Mouse (Mus musculus): ENCODE results near the gene Cryz. TPM values are rescaled to one million over a fixed set of nuclear protein-coding genes. Genes with fewer than 3 reads are reported as not detected.
A peak's percentile ranks its signal among the peaks of the same experiment; 100 is the strongest.

The Cryz gene
- polyA plus RNA-seq, 1 experiment from 2014 or later = 9.2 TPM

DNA sequence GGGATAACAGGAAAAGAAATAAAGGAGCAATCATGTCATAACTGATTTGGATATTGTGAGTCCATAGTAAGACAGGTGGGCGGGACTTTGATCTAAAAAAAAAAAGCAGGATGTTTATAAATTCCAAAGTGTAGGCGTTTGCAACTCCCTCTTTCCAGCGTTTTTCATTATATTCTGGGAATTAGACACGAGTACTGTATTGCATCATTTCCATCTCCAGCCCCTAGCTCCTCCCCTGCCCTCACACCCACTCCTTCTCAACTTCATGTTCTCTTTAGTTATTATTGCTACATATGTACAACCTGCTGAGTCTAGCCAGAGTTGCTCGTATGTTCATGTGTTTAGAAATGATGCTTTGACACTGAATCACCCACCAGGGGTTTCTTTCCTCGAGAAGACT lies 22.8 kb upstream of the Cryz start:
- H3K4me2 ChIP-seq = no peak overlapping the region
- no peak overlapping the region for H3K9ac ChIP-seq
- ATAC-seq (replicated peaks; ENCODE audit: insufficient number of reproducible peaks, insufficient read depth, low FRiP score, low read depth) = no peak
- no peak overlapping the region for H3K27ac ChIP-seq
- peaks cover 10% of the 10 kb centered on the region; the same call in 1 of the 2 replicates for H3K4me1 ChIP-seq (replicated peaks)
- H3K9me3 ChIP-seq (replicated peaks) = no peaks in the 10 kb centered on the region
- no peaks in the 10 kb centered on the region for H3K36me3 ChIP-seq
- H3K27me3 ChIP-seq = 0 out of 2 replicates have a peak, but pooled peaks cover 13% of the 10 kb centered on the region
- H3K4me3 ChIP-seq = no peak overlapping the region
- WGBS = 54% methylated on average over 6 of the region's 6 CpGs

DNA sequence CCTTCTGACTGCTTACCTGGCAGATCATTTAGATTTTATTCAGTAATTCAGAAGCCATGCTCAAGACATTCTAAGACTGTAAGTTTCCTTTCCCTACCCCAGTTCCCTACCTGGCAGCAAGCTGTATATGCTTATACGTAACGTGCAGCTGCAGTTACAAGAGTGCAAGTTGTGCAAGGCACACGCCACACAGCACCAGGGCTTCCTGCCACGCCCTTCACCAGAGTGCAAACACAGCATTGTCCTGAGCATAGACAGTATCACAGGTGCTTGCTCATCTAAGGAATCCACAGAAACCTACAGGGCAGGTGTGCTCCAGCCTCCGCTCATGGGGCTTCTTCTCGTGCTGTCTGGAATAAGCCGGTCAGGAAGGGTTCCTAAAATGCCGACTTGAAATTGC lies 18.6 kb upstream of the Cryz start:
- 90% methylated on average over 8 of the region's 8 CpGs for WGBS
- H3K4me1 ChIP-seq (replicated peaks) = no peaks in the 10 kb centered on the region
- H3K4me2 ChIP-seq = no peak overlapping the region
- no peak overlapping the region for H3K9ac ChIP-seq
- no peaks in the 10 kb centered on the region for H3K9me3 ChIP-seq (replicated peaks)
- H3K27ac ChIP-seq = no peak overlapping the region
- H3K4me3 ChIP-seq = no peak overlapping the region
- peaks cover 11% of the 10 kb centered on the region; the same call in 1 of the 2 replicates for H3K36me3 ChIP-seq
- H3K27me3 ChIP-seq = 0 out of 2 replicates have a peak, but pooled peaks cover 4% of the 10 kb centered on the region
- ATAC-seq (replicated peaks; ENCODE audit: insufficient number of reproducible peaks, insufficient read depth, low FRiP score, low read depth) = no peak

DNA sequence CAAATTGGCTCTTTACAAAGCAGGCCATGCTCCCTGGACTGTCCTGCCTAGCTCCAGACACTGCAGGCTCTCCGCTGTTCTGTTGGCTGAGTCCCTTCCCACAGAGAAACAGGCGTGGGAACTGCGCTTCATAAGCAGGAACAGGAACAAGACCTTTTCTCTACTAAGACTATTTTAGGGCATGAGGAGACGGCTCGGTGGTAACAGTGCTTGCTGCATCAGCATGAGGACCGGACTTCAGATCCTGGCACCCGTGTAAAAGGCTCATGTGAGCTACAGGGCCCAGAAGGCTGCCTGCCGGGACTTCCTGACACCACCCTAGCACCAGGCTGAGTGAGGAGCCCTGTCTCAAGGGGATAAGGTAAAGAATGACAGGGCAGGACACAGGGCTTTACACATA lies 12.2 kb upstream of the Cryz start:
- Histone ChIP-seq H3K27ac (no peak overlapping the region), H3K4me3 (no peak overlapping the region), H3K9ac (no peak overlapping the region), H3K27me3 (no peaks in the 10 kb centered on the region), H3K4me2 (no peak overlapping the region), H3K4me1 (replicated peaks) (no peaks in the 10 kb centered on the region), H3K36me3 (peaks cover 36% of the 10 kb centered on the region), H3K9me3 (replicated peaks) (no peaks in the 10 kb centered on the region)
- ATAC-seq (replicated peaks; ENCODE audit: insufficient number of reproducible peaks, insufficient read depth, low FRiP score, low read depth) = no peak
- 88% methylated on average over 8 of the region's 8 CpGs for WGBS

DNA sequence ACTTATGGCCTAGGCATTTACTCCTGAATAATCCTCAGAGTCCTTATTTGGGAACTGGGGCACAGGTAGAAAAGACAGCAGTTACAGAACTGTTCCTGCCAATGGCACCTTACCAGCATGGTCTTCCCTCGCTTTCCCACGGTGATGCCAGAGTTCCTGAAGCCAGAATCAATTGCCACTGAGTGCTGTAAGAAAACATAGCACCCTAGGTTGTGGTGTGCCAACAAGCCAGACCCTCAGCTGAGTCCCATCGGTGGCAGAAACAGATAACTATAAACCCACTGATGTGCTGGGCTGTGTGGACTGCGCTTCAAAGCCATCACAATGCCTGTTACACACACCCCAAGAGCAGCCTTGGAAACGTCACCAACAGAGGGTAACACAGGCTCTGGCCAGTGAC lies 5.5 kb upstream of the Cryz start:
- WGBS = 90% methylated on average over 5 of the region's 5 CpGs
- H3K27me3 ChIP-seq = no peaks in the 10 kb centered on the region
- H3K4me1 ChIP-seq (replicated peaks) = no peaks in the 10 kb centered on the region
- H3K9ac ChIP-seq = no peak overlapping the region
- H3K36me3 ChIP-seq = peaks cover 59% of the 10 kb centered on the region
- H3K4me2 ChIP-seq = no peak overlapping the region
- H3K27ac ChIP-seq = no peak overlapping the region
- no peak for ATAC-seq (replicated peaks; ENCODE audit: insufficient number of reproducible peaks, insufficient read depth, low FRiP score, low read depth)
- H3K4me3 ChIP-seq = no peak overlapping the region
- no peaks in the 10 kb centered on the region for H3K9me3 ChIP-seq (replicated peaks)

DNA sequence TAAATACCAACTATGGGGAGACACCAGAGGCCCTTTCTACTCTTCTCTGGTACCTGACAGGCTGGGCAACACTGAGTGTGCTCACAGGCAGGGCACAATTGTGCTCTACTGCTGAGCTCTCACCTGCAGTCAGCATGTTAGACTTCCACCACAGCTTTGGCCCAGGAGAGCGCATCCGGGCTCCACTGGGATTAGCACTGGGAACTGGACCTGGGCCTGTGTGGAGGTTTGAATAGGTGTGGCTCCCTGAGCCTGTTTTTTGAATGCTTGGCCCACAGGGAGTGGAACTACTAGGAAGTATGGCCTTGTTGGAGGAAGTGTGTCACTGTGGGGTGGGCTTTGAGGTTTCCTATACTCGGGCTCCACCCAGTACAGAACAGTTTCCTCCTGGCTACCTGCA lies 4.9 kb upstream of the Cryz start:
- no peak overlapping the region for H3K4me2 ChIP-seq
- peaks cover 4% of the 10 kb centered on the region for H3K4me1 ChIP-seq (replicated peaks)
- no peak for ATAC-seq (replicated peaks; ENCODE audit: insufficient number of reproducible peaks, insufficient read depth, low FRiP score, low read depth)
- H3K4me3 ChIP-seq = no peak overlapping the region
- no peak overlapping the region for H3K9ac ChIP-seq
- H3K27ac ChIP-seq = no peak overlapping the region
- peaks cover 54% of the 10 kb centered on the region for H3K36me3 ChIP-seq
- no peaks in the 10 kb centered on the region for H3K27me3 ChIP-seq
- WGBS = 93% methylated on average over 3 of the region's 3 CpGs
- H3K9me3 ChIP-seq (replicated peaks) = no peaks in the 10 kb centered on the region

DNA sequence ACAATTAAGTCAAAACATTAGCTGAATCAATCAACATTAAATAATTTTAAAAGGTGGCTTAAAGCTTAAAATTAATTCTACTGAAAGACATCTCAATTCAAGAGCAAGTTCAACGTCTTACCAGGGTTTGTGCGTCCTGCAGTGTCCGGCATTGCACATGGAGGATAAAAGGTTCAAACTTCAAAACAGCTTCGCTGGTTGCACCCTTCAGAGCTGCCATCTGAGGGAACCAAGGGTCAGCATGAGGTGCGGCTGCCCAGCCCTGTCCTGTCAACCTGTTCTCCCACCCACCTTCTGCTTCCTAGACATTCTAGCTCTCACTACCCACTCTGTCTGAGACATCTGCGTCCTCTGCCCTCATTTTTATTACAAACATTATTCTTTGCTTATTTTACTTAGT lies 2.9 kb upstream of the Cryz start:
- H3K27me3 ChIP-seq = no peaks in the 10 kb centered on the region
- peaks cover 42% of the 10 kb centered on the region for H3K36me3 ChIP-seq
- 93% methylated on average over 6 of the region's 6 CpGs for WGBS
- no peak overlapping the region for H3K4me2 ChIP-seq
- H3K27ac ChIP-seq = no peak overlapping the region
- H3K9ac ChIP-seq = no peak overlapping the region
- no peak for ATAC-seq (replicated peaks; ENCODE audit: insufficient number of reproducible peaks, insufficient read depth, low FRiP score, low read depth)
- peaks cover 10% of the 10 kb centered on the region for H3K4me1 ChIP-seq (replicated peaks)
- H3K4me3 ChIP-seq = no peak overlapping the region
- H3K9me3 ChIP-seq (replicated peaks) = no peaks in the 10 kb centered on the region

DNA sequence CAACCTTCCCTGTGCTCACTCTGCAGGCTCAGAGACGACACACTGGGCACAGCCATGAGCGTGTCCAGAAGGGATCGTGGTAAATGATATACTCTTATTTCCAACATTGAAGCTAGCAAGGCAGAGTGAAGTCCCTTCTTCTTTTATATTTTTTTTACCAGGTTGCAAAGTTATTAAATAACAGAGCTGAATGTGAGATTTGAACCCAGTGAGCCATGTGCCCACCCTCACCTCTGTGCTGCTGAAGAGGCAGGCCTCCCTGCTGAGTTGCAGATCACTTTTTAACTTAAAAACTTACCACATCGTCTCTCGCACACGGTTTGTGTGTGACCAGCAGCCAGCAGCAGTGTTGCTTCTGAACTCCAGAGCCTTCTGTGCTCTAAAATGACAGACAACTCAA lies 2.4 kb upstream of the Cryz start:
- no peaks in the 10 kb centered on the region for H3K9me3 ChIP-seq (replicated peaks)
- peaks cover 10% of the 10 kb centered on the region for H3K4me1 ChIP-seq (replicated peaks)
- H3K36me3 ChIP-seq = peaks cover 42% of the 10 kb centered on the region
- WGBS = 92% methylated on average over 6 of the region's 6 CpGs
- H3K27me3 ChIP-seq = no peaks in the 10 kb centered on the region
- no peak for ATAC-seq (replicated peaks; ENCODE audit: insufficient number of reproducible peaks, insufficient read depth, low FRiP score, low read depth)
- H3K27ac ChIP-seq = no peak overlapping the region
- H3K9ac ChIP-seq = no peak overlapping the region
- H3K4me3 ChIP-seq = no peak overlapping the region
- no peak overlapping the region for H3K4me2 ChIP-seq

DNA sequence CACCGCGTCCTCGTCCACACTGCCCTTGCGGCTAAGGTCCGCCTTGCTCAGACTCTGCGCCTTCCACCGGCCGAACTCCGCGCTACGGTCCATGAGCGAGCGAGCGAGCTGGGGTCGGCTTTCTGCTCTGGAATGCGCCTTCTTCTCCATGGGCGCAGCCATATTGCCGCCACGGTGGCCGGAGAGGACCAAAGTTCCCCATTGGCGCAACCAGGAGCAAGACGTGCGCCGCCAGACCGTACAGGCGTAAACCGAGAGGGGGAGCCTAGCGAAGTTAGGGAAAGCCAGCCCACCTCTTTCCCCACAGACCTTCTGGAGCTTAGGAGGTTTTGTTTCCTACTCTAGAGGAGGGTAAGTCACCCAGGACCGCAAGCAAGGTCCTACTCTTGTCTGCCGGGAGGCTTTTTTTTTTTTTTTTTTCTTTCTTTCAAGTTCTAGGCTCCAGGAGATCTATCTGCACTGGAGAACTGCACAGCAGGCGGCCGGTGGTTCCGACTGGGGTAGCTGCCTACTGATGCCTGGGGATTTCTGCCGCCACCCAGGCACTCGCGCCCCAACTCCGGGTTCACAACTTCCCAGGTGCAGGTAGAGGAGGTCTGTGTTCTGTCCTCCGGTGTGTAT lies 533 bp downstream of the Cryz start, which contains the start of gene Tyw3:
TSS of gene Tyw3 (minus strand) at position 171 of the 621 bp plus-strand sequence.
- Histone ChIP-seq H3K4me2 (peak within 1 kb of the TSS; percentile 78), H3K4me1 (replicated peaks) (peaks cover 10% of the 10 kb centered on the region), H3K9me3 (replicated peaks) (no peaks in the 10 kb centered on the region), H3K9ac (peak within 1 kb of the TSS; percentile 91), H3K27ac (peak within 1 kb of the TSS; percentile 98), H3K27me3 (no peaks in the 10 kb centered on the region), H3K36me3 (peaks cover 23% of the 10 kb centered on the region), H3K4me3 (peak within 1 kb of the TSS; percentile 98)
- 0% methylated on average over 38 of the region's 38 CpGs for WGBS
- ATAC-seq (replicated peaks; ENCODE audit: insufficient number of reproducible peaks, insufficient read depth, low FRiP score, low read depth) = peak; percentile 95

DNA sequence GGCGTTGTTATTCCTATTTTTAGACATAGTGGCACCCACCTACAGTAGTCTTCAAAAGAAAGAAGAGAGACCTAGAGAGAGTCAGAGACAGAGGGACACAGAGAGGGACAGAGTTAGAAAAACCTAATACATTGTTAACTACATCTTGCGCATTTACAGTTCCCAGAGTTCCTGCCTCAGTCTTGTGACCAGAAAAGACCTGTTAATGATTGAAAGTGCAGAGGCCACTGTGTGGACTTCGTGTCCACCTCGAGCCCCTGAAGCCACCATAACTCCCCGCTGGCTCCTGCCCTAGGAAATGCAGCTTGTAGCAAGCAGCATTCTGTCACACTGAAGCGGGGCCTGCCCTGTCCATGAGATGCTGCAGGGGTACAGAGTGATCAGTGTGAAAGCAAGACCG lies 1.1 kb downstream of the Cryz start:
- no peaks in the 10 kb centered on the region for H3K9me3 ChIP-seq (replicated peaks)
- peak overlapping the region; percentile 78 for H3K4me2 ChIP-seq
- H3K9ac ChIP-seq = peak overlapping the region; percentile 91
- H3K36me3 ChIP-seq = peaks cover 17% of the 10 kb centered on the region
- H3K4me1 ChIP-seq (replicated peaks) = peaks cover 10% of the 10 kb centered on the region
- H3K4me3 ChIP-seq = peak overlapping the region; percentile 98
- H3K27ac ChIP-seq = peak overlapping the region; percentile 98
- H3K27me3 ChIP-seq = no peaks in the 10 kb centered on the region
- ATAC-seq (replicated peaks; ENCODE audit: insufficient number of reproducible peaks, insufficient read depth, low FRiP score, low read depth) = no peak
- WGBS = 35% methylated on average over 7 of the region's 7 CpGs

DNA sequence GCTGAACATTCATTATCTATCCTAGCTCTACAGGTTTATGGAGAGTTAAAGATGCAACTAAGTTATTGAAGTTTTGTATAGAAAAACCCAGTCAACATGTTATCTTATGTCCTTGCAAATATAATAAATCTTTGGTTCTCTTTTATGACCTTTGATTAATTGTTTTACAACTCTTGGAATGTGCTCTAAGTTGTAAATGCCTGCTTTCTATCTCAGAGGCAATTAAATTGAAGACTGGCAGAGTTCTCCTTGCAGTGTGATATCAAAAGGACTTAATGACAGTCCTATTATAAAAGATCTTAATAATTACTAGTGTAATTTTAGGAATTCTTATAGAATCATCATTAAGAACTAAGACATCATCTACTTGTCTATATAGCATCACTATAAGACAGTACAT lies 5.6 kb downstream of the Cryz start:
- no peak overlapping the region for H3K9ac ChIP-seq
- H3K36me3 ChIP-seq = peaks cover 10% of the 10 kb centered on the region; the same call in 1 of the 2 replicates
- no peak for ATAC-seq (replicated peaks; ENCODE audit: insufficient number of reproducible peaks, insufficient read depth, low FRiP score, low read depth)
- no peak overlapping the region for H3K4me3 ChIP-seq
- no peak overlapping the region for H3K27ac ChIP-seq
- H3K4me1 ChIP-seq (replicated peaks) = peaks cover 6% of the 10 kb centered on the region
- H3K27me3 ChIP-seq = no peaks in the 10 kb centered on the region
- no peak overlapping the region for H3K4me2 ChIP-seq
- H3K9me3 ChIP-seq (replicated peaks) = no peaks in the 10 kb centered on the region

DNA sequence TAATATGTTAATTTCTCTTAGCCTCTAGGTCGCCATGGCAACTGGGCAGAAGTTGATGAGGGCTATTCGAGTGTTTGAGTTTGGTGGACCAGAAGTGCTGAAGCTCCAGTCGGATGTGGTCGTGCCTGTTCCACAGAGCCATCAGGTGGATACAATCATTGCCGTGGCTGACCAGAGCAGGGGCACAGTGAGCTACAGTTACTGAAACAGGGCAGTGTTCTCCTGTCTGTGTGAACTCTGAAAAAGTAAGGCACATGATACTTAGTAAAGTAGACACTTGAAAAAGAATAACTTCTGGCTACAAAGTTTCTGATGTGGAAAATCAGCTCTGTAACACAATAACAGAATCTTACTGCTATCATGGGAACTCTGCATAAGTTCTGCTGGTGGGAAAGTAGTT lies 8.4 kb downstream of the Cryz start:
- H3K9ac ChIP-seq = no peak overlapping the region
- ATAC-seq (replicated peaks; ENCODE audit: insufficient number of reproducible peaks, insufficient read depth, low FRiP score, low read depth) = no peak
- H3K27ac ChIP-seq = no peak overlapping the region
- H3K9me3 ChIP-seq (replicated peaks) = no peaks in the 10 kb centered on the region
- WGBS = 67% methylated on average over 5 of the region's 5 CpGs
- H3K4me3 ChIP-seq = no peak overlapping the region
- no peaks in the 10 kb centered on the region for H3K27me3 ChIP-seq
- peaks cover 13% of the 10 kb centered on the region; the same call in 1 of the 2 replicates for H3K36me3 ChIP-seq
- no peaks in the 10 kb centered on the region for H3K4me1 ChIP-seq (replicated peaks)
- H3K4me2 ChIP-seq = no peak overlapping the region

DNA sequence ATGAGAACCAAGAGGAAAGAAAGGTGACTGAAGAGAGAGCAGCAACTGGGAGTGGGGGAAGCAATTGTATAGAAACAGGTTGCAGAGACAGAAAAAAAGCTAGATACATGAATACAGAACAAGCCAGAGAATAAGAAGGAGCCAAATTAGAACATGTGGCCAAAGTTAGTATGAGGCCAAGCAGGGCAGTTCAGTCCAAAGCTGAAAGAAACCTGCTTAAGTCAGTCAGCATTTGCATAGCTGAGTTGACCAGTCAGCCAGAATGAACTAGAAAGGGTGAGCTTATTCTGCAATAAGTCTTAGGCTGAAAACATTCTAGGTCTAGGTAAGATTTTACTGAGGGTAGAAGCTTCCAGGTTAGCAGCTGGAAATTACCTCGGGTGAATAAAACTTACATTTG lies 11.4 kb downstream of the Cryz start:
- H3K4me1 ChIP-seq (replicated peaks) = no peaks in the 10 kb centered on the region
- no peak for ATAC-seq (replicated peaks; ENCODE audit: insufficient number of reproducible peaks, insufficient read depth, low FRiP score, low read depth)
- no peaks in the 10 kb centered on the region for H3K27me3 ChIP-seq
- no peak overlapping the region for H3K27ac ChIP-seq
- no peak overlapping the region for H3K9ac ChIP-seq
- H3K4me3 ChIP-seq = no peak overlapping the region
- WGBS = 71% methylated on average over 1 of the region's 1 CpGs
- H3K9me3 ChIP-seq (replicated peaks) = no peaks in the 10 kb centered on the region
- H3K36me3 ChIP-seq = peaks cover 13% of the 10 kb centered on the region; the same call in 1 of the 2 replicates
- no peak overlapping the region for H3K4me2 ChIP-seq
